Mouse (Mus musculus) liver, embryonic 14.5 days (tissue): ENCODE results near the gene Spty2d1. TPM values are rescaled to one million over a fixed set of nuclear protein-coding genes. Genes with fewer than 3 reads are reported as not detected.

Source experiments
- ATAC-seq: fragments of 200-750 bp; cut with Nextera tagmentation; 2 replicates; pipeline ENCODE4 v1.8.0; 2017; ENCODE audit warnings: moderate number of reproducible peaks, mild to moderate bottlenecking, moderate library complexity; ENCODE audit not compliant: insufficient read depth
- DNase-seq, 3 experiments: peaks; one replicate each; pipeline ENCODE4 v3.0.0-alpha.2; 2012 to 2013; ENCODE audit warnings: low read depth in 3 of 3, low spot score in 3 of 3
- H3K27ac ChIP-seq: fragments of 300-500 bp; sonication (generic); 2 replicates; pipeline ENCODE4 v1.5.1; 2014; ENCODE audit warnings: moderate library complexity, mild to moderate bottlenecking, control low read depth, inconsistent platforms
- H3K27me3 ChIP-seq: fragments of 300-500 bp; sonication (generic); 2 replicates; pipeline ENCODE4 v1.6.1; 2014; ENCODE audit warnings: mild to moderate bottlenecking, low read length, moderate library complexity; ENCODE audit not compliant: control insufficient read depth, insufficient read depth
- H3K36me3 ChIP-seq: fragments of 300-500 bp; sonication (generic); replicated peaks from 2 replicates; pipeline ENCODE4 v1.6.1; 2014; ENCODE audit warnings: low read depth; ENCODE audit not compliant: control insufficient read depth, insufficient read depth
- H3K4me1 ChIP-seq, 2 experiments: fragments of 200-500 bp in 1 of 2; fragments of 300-500 bp in 1 of 2; sonication (generic) in 1 of 2; replicated peaks; 2 replicates each; pipeline ENCODE4 v1.6.1; 2012 to 2014; ENCODE audit warnings: antibody characterized with exemption in 1 of 2, inconsistent platforms in 1 of 2, low read length in 1 of 2; ENCODE audit not compliant: control insufficient read depth in 2 of 2, insufficient read depth in 2 of 2
- H3K4me2 ChIP-seq: fragments of 300-500 bp; sonication (generic); 2 replicates; pipeline ENCODE4 v1.6.1; 2014; ENCODE audit warnings: low read depth, mild to moderate bottlenecking, control low read depth, moderate library complexity
- H3K4me3 ChIP-seq, 2 experiments: fragments of 200-500 bp in 1 of 2; fragments of 300-500 bp in 1 of 2; sonication (generic) in 1 of 2; 2 replicates each; pipeline ENCODE4 v1.5.1; 2012 to 2014; ENCODE audit warnings: low read depth in 2 of 2, low read length in 2 of 2, mild to moderate bottlenecking in 2 of 2, control low read depth in 1 of 2, inconsistent platforms in 1 of 2, moderate library complexity in 1 of 2; ENCODE audit not compliant: insufficient read depth in 1 of 2
- H3K9ac ChIP-seq: fragments of 300-500 bp; sonication (generic); replicated peaks from 2 replicates; pipeline ENCODE4 v1.6.1; 2014; ENCODE audit warnings: mild to moderate bottlenecking, control low read depth, moderate library complexity
- H3K9me3 ChIP-seq: fragments of 300-500 bp; sonication (generic); 2 replicates; pipeline ENCODE4 v1.6.1; 2016; ENCODE audit warnings: low read length, mixed read lengths; ENCODE audit not compliant: control insufficient read depth
- CTCF ChIP-seq: IDR thresholded peaks from 2 replicates; pipeline ENCODE4 v1.5.1; 2016; ENCODE audit warnings: antibody characterized with exemption, low read depth, control low read depth
- EP300 ChIP-seq: IDR thresholded peaks from 2 replicates; pipeline ENCODE4 v1.6.1; 2016; ENCODE audit warnings: antibody characterized with exemption, low read depth
- WGBS: fragments of 180-500 bp; shearing (Covaris S2); extraction: QIAGEN DNeasy Blood & Tissue Kit; methylation state at CpG from one replicate; pipeline ENCODE4 v1.1.7; 2014; ENCODE audit not compliant: insufficient replicate concordance; 5-methylcytosine and 5-hydroxymethylcytosine counted together
- polyA plus RNA-seq, 2 experiments: library from polyadenylated mRNA; depleted of rRNA in 1 of 2; stranded (reverse) in 1 of 2; unstranded in 1 of 2; fragments of >200 nt; fragmentation: Nextera tagmentation in 1 of 2; extraction: Ambion mirVana in 1 of 2; gene quantifications; 2 replicates each; pipeline versions ENCODE4 v1.2.1 to v1.2.3; 2012 to 2014

The Spty2d1 gene
- polyA plus RNA-seq, 2 experiments: 5.9 to 10.1 TPM

DNA sequence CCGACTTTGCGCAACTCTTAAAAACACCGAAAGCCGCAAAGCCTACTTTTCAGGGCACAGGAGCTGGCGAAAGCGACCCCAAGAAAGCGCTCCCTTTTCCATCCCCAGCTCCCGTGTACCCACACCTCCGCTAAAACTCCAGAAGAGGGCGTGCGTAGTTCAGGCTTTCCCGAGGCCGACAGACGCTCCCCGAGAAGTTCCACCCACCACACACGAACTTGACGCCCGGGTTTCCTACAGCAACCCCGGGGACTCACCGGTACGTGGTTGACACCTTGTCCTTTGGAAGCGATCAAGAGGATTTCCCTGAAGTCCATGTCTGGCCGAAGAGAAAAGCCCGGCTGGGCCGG is 418 bp downstream of the Spty2d1 start:
- DNase-seq (peak; percentile 62 to 73 (median 62)), ATAC-seq (peak; percentile 74)
- Histone ChIP-seq H3K9ac (peak overlapping the region; percentile 87), H3K27ac (peak overlapping the region; percentile 93), H3K4me2 (peak overlapping the region; percentile 98), H3K4me1 (peaks cover 16 to 29% of the 10 kb centered on the region in 2 experiments), H3K4me3 (peak overlapping the region; percentile 81 to 93), H3K9me3 (no peaks in the 10 kb centered on the region), H3K27me3 (no peaks in the 10 kb centered on the region), H3K36me3 (no peaks in the 10 kb centered on the region)
- WGBS: 0% methylated on average over 25 of the region's 25 CpGs
- no peak; the same call in 1 of the 2 replicates for TF ChIP-seq EP300
- TF ChIP-seq CTCF: peak; percentile 85

GRCm38 (mm10) chr7:47007109-47007780 is 966 bp downstream of the Spty2d1 start:
- DNase-seq (peak in 1 of 3 experiments; percentile 37), ATAC-seq (no peak)
- peaks cover 16 to 29% of the 10 kb centered on the region in 2 experiments for H3K4me1 ChIP-seq
- H3K4me2 ChIP-seq: peak overlapping the region; percentile 98
- H3K9me3 ChIP-seq: no peaks in the 10 kb centered on the region
- no peaks in the 10 kb centered on the region for H3K27me3 ChIP-seq
- 12% methylated on average over 21 of the region's 21 CpGs for WGBS
- H3K9ac ChIP-seq: peak overlapping the region; percentile 87
- no peaks in the 10 kb centered on the region for H3K36me3 ChIP-seq
- peak overlapping the region; percentile 93 for H3K27ac ChIP-seq
- H3K4me3 ChIP-seq: peak overlapping the region; percentile 81 to 93
- TF ChIP-seq EP300 (no peak), CTCF (no peak)

DNA sequence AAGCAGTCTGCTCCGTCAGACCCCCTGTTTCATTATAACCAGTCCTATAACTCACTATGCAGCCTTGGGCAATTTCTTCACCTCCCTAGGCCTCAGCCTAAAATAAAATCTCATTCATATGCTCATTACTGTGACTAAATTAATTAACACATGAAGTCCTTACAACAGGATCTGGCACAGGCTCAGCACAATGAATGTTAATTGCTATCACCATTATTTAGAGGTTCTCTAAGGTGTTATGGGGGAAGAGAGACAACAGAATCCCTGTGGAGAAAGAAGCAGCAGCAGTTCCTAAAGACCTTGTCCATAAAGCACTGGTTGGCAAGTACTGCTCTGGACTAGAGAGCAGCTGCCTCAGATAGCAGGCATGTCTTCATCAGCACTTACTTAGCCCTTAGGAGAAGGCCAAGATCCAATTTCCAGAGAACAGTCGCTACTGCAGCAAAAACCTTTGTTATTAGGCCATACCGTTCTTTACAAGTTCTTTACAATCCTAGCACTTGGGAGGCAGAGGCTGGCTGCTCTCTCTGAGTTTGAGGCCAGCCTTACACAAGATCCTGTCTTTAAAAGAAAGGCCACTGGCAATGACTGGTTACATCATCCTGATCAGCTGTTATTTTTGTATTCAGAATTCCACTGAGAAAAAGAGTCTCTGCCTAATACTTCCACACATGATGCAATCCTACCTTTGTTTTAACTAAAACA is 4.6 kb downstream of the Spty2d1 start:
- no peak for TF ChIP-seq CTCF
- peaks cover 22 to 40% of the 10 kb centered on the region in 2 experiments for H3K4me1 ChIP-seq
- 71% methylated on average over 3 of the region's 3 CpGs for WGBS

GRCm38 (mm10) chr7:47001900-47002275 is 6.3 kb downstream of the Spty2d1 start:
- Histone ChIP-seq H3K4me2 (no peak overlapping the region), H3K4me1 (peaks cover 31 to 48% of the 10 kb centered on the region in 2 experiments), H3K4me3 (no peak overlapping the region), H3K36me3 (peaks cover 19% of the 10 kb centered on the region), H3K9ac (no peak overlapping the region), H3K9me3 (no peaks in the 10 kb centered on the region), H3K27ac (no peak overlapping the region), H3K27me3 (no peaks in the 10 kb centered on the region)
- TF ChIP-seq EP300: no peak
- TF ChIP-seq CTCF: no peak
- WGBS: 72% methylated on average over 4 of the region's 4 CpGs
- ATAC-seq: no peak
- DNase-seq: no peak

More for the DNA sequence above, 4.6 kb downstream of the Spty2d1 start:
- Histone ChIP-seq H3K9ac (no peak overlapping the region), H3K4me3 (no peak overlapping the region), H3K9me3 (no peaks in the 10 kb centered on the region), H3K36me3 (peaks cover 3% of the 10 kb centered on the region), H3K27ac (no peak overlapping the region), H3K4me2 (no peak overlapping the region), H3K27me3 (no peaks in the 10 kb centered on the region)
- ATAC-seq (no peak), DNase-seq (no peak)

GRCm38 (mm10) chr7:47001125-47001899 is 6.9 kb downstream of the Spty2d1 start:
- Histone ChIP-seq H3K4me1 (peaks cover 33 to 50% of the 10 kb centered on the region in 2 experiments), H3K9me3 (no peaks in the 10 kb centered on the region), H3K36me3 (peaks cover 24% of the 10 kb centered on the region), H3K27ac (no peak overlapping the region), H3K4me2 (no peak overlapping the region), H3K4me3 (no peak overlapping the region), H3K9ac (no peak overlapping the region), H3K27me3 (no peaks in the 10 kb centered on the region)
- WGBS: 35% methylated on average over 5 of the region's 5 CpGs
- TF ChIP-seq EP300: 0 out of 2 replicates have a peak, but pooled peaks have one; percentile 25
- no peak for TF ChIP-seq CTCF
- no peak for DNase-seq
- ATAC-seq: no peak
